Mouse (Mus musculus) B cell, adult 2 months (primary cell): ENCODE data around the gene Aifm2.

Source experiments
- DNase-seq, 2 experiments: peaks; one replicate each; pipeline ENCODE4 v3.0.0; 2022

Gene Aifm2

DNA sequence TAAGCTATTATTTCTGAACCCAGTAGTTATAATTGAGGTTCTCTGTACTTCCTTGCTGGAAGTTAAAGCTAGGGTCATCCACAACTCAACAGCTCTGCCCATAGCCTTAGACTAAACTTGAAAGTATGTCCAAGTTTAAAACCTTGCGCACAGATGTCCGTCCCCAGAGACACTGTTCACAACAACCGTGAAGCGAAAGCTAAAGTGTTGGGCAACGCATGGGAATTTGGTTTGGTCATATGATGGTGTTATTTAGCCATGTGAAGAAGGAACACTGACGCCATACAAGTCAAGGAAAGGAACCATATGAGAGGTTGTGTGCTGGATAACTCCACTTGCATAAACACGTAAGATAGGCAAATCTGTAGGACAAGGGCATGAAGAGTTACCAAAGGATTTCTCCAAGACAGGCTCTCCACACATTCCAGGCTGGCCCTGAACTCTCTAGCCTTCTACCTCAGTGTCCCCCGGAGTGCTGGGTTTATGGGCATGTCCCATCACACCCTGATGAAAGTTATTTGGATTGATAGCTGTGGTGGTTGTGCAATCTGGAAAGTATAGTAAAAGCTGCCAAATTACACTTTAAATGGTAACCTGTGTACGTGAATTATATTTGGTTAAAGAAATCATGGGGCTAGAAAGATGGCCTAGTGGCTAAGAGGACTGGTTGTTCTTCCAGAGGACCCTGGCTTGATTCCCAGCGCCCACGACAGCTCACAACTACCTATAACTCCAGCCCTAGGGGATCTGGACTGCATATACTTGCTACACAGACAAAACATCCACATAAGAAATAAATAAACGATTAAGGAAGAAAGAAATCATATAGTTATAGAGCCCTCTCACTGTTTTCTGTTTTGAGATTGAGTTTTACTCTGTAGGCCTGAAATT, 2.6 kb downstream of the Aifm2 start:
- DNase-seq: no peak

DNA sequence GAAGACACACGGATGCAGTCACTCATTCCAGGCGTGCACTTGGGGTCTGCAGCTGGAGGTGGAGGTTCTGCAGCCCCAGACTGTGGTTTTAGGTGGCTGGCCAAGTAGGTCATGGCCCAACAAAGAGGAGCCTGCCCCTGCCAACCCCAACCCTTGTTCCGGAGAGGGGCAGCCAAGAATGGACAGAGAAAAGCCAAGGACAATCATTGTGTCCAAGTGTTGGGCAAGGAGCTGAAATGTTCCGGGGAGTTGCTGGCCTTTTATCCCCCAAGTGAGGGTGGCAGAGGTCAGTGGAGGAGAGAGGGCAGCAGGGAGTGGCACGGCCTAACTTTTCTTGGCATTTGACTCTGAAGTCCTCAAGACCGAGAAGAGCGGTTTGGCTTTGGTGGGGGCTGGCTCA, 5.3 kb downstream of the Aifm2 start:
- no peak for DNase-seq

DNA sequence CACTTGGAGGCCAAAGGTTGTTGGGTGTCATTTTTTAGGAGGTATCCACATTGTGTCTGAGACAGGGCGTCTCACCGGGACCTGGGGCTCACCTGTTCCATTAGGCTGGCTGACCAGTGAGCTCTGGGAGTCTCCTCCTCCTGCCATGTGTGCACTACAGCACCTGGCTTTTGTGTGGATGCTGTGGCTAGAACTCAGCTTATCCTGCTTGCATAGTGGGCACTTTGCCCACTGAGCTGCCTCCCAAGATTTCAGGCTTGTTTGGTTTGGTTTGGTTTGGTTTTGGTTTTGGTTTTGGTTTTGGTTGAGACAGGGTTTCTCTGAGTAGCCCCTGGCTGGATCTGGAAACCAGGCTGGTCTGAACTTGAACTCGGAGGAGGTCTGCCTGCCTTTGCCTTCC, 7.2 kb downstream of the Aifm2 start:
- DNase-seq: no peak

DNA sequence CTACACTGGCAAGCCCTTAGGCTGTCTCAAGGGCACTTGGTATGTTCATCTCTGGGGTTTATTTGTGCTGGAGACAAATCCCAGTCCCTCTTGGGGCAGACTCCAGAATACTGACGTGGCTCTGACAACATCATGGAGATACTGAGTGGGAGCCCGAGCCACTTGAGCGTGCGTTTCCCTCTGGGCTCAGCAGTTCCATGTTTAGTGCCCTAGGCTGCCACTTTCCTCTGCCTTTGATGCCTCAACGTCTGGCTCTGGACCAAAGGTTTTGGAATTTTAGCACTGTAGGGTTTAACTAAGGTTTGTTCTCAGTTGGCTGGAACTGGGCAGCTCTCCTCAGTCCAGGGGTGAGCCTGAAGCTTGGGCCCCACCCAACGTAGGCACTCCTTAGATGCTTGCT, 8.2 kb downstream of the Aifm2 start:
- no peak for DNase-seq

DNA sequence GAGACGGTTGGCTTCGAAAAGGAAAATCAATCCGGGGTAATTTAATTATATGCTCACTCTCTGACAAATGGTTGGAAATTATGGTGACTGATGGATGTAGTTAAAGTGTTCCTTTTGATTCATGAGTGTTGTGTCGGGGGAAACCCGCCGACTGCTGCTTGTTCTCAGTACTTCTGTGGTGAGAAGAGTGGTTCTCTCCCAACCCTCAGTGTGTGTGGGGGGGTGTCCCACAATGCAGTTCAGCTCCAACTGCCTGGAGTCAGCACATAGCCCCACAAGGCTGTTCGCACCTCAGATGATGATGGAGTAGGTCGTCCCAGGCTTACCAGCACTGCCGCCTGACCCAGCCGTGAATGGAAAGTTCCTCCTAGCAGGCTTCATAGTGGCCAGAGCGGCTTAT, 14.1 kb downstream of the Aifm2 start:
- DNase-seq: no peak

DNA sequence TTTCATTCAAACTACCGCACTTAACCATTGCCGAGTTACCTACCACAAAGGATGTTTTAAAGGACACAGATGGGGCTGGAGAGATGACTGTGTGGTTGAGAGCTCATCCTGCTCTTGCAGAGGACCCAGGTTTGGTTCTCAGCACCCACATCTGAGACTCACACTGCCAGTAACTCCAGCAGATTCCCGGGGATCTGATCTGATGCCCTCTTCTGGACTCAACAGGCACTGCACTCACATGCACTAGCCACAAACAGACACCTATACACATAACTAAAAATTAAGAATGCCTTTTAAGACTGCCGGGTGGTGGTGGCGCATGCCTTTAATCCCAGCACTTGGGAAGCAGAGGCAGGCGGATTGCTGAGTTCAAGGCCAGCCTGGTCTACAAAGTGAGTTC, 15.1 kb downstream of the Aifm2 start:
- no peak for DNase-seq

DNA sequence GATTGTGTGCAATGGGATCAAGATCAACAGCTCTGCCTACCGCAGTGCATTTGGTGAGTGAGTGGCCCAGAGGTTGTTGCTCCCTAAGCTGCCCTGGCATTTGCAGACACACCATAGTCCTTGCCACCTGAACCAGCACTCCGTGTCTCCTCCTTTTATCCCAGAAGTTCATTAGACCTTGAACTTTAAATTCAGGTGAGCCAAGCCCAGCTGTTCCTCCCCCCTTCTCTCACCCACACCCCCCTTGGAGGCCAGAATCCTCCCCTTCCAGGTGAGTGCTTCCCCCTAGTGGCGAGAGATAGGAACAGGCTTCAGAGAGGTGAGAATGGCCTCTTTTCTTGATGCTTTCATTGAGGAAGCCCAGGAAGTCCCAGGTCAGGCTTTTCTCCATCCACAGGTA, 19.3 kb downstream of the Aifm2 start:
- peak; percentile 44 to 47 for DNase-seq

DNA sequence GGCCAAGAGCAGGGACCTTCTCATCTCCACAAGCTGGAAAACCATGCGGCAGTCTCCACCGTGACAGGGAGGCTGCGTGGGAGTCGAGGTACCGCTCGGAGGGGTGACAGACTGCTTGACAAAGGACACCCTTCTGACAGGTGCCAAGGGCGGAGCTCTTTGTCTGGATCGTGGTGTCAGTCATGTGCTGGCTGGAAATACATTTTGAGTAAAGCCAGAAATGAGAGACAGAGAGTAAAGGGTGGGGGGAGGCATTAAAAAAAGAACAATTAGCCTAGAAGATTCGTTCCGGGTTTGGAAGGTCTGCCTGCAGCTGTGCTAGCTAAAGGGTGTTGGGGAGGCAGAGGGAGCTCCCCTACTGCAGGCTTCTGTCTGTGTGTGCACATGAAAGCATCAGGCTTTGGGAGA, 21.6 kb downstream of the Aifm2 start:
- no peak for DNase-seq

DNA sequence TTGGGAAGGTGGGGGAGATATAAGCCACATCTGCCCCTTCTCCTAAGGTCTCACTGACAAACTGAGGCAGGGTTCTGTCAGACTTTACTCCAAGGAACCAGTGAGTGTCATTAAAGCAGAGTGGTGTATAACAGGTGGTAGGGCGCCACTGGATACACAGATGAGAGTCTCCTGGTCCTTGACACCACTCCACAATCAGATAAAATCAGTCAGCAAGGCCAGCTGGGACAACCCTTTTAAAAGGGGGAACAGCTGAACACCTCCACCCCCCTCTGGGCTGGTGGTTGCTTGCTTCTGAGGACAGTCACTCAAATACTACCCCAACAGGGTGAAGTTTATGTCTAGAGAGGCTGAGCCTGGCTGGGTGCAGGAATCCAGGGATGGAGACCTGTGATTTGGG, 22.5 kb downstream of the Aifm2 start:
- DNase-seq: no peak

DNA sequence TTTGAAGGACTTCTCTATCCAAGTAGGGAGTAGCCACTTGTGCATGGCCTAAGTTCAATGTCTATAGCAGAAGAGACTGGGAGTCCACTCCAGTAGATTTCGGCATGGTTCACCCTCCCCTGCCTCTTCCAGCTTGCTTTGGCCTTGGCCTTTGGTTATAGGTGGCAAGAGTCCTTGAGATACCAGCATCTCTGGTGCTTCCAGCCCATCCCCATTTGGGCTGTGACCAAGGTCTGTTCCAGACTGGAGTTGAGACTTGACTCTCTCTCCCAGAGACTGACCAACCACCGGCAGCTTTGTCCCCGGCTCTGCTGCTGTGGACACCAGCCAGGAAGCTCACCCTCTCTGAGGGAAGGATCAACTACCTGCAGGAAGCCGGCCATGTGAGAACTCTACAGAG, 23.1 kb downstream of the Aifm2 start:
- no peak for DNase-seq

DNA sequence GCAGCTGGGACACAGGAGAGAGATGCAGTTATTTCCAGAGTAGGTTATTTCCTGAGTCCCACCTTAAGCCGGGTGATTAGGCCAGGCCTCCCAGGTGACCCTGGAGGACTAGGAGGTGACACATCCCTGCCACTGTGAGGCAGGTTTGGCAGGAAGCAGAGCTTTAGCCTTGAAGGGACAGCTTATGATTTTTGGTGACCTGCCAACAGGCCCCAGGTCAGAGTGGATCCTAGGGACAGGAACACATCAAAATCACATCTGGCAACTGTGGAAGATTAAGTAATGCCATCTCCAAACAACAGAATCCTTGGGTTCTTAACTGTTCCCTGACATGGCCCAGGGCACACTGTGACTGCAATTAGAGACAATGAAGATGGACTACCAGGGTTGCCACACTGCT, 26.2 kb downstream of the Aifm2 start:
- DNase-seq: no peak

DNA sequence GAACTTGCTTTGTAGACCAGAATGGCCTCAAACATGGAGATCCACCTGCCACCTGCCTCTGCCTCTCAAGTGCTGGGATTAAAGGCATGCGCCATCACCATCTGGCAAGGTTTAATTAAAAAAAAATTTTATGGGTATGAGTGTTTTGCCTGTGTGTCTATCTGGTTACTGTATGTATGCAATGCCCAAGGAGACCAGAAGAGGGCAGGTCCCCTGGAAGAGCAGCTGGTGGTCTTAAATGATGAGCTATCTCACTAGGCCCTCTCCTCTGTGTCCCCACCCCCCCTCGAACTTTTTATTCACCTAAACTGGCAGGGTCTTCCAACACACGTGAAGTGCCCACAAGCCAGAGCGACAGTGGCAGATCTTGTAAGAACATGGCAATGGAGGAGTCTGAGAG, 26.8 kb downstream of the Aifm2 start:
- no peak for DNase-seq

DNA sequence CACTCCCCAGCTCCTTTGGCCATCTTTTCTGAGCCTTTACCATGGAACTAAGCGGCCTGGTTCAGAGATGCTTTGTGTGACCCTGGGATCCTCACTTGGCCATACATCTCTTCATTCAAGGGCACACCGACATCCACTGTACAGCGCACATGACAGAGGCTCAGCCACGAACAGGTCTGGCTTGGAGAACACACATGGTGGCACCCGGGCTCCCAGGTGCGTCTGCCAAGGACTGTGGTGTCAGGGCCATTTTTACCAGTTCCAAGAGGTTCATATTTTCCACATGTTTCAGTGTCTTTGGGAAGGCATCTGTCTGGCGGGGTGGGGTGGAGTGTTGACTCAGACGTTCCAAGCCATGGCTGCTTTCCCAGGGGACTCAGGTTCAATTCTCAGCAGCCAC, 27.3 kb downstream of the Aifm2 start:
- no peak for DNase-seq

DNA sequence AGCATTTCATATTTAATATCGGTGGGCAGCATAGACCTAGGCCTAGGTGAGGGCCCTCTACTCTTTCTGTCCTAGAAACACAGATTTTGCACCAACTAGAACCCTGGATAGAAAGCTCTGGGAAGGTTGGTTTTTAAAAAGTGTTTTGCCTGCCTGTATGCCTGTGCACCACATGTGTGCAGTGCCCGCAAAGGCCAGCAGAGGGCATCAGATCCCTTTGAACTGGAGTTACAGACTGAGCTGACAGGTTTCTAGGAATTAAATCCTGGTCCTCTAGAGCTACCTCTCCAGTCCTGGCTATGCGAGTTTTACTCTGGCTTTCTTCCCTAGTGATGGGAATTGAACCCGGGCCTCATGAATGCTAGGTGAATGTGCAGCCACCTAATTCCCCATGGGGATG, 30.1 kb downstream of the Aifm2 start:
- peak; percentile 9 to 24 for DNase-seq

DNA sequence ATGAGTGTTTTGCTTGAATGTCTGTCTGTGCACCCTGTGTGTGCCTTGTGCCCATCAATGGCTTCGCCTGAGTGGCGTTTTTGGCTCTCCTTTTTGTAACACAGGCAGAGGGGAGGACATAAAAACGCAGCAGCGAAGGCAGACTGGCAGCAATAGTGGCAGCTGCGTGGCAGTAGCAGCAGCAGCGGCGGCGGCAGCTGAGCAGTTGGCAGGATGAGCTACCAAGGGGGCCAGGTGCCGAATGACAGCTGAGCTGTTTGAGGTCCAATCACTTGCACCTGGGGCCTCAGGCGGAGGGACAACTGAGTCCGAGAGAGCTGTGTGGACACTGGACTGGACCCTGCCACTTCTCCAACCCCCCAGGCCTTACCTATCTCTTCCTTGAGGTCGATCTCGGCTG, 32.2 kb downstream of the Aifm2 start:
- DNase-seq: no peak

DNA sequence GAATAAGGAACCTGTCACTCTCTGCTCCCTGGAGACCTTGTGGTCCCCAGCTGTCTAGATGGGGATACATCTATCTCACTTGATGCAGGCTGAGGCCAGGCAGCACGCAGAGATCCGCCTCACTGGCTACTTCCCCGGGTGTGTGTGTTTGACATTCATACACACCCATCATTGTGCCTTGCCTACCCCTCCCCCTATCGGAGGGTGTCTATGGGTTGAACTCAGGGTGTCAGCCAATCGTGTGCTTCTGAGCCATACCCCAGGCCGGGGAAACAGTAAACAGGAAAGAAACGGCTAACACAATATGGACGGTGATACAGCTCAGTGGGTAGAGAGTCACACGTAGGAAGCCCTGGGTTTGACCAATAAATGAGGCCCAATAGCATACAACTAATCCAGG, 35.0 kb downstream of the Aifm2 start:
- DNase-seq: peak in 1 of 2 experiments; percentile 7

DNA sequence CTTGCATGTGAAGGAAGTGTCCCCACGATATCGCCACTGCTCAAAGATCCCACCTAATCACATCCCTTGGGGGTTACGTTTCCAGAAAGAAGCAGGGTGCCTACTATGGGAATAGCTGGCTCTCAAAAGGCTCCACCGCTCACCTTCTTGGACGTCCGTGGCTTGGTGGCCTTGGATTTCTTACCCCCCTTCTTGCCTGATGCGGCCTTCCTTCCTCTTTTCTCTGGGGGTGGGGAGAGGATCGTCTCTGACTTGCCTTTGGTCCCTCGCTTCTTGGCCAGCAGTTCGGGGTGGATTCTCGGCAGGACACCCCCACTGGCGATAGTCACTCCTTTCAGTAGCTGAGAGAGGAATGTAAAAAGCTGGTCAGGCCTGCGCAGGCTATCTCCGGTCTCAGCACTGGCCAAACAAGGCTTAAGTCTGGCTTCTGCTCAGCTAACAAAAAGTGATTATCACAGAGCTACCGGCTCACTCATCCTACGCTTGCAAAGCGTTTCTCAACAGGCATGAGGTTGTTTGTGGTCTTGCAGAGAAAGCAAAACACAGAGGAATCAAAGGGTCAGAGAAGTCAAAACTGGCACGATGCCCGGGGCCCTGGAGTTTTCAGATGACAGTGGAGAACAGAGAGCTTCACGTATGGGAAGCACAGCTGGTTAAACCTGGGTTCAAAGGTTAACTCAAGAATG, 36.6 kb downstream of the Aifm2 start:
- DNase-seq: no peak

DNA sequence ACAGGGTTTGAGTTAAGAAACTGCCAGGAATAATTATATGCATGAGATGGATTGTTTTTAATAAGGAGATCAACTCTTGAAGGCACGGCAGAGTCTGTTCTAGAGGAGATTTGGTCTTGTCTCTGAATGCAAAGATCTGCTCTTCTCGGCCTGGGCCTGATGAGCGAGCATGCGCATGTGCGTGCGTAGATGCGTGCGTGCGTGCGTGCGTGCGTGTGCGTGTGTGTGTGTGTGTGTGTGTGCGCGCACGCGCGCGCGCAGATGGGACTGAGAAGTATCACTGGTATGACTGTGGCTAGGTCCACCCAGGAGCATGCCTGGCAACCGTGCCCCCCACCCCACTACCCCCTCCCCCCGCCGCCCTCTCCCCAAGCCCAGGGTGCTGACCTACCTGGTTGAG, 38.0 kb downstream of the Aifm2 start:
- no peak for DNase-seq

DNA sequence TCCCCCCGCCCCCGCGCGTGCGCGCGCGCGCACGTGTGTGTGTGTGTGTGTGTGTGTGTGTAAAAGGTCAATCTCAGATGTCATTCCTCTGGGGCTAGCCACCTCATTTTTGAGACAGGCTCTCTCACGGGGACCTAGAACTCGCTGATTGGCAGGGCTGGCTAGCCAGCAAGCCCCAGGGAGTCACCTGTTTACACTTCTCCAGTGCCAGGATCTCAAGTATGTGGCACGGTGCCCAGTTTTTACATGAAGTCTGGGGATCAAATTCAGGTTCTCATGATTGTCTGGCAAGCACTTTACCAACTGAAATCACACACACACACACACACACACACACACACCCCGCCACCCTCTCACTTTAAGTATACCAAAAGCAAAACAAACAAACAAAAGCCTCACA, 42.0 kb downstream of the Aifm2 start:
- DNase-seq: no peak

DNA sequence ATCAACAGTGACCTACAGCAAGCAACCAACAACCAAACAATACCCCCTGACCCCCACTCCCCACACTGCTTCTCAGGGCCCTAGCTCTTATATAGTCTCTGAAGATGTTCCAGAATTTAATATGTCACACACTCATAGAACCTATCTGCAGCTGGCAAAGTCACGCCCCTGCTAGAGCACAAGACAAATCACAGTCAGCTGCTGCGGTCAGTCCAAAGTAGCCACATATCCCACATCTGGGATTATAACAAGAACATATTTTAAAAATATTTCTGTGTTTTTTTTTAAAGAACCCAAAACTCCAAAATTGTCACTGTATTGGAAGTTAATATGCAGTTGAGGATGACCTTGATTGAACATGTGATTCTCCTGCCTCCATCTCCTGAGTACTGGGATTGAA, 43.8 kb downstream of the Aifm2 start:
- no peak for DNase-seq

DNA sequence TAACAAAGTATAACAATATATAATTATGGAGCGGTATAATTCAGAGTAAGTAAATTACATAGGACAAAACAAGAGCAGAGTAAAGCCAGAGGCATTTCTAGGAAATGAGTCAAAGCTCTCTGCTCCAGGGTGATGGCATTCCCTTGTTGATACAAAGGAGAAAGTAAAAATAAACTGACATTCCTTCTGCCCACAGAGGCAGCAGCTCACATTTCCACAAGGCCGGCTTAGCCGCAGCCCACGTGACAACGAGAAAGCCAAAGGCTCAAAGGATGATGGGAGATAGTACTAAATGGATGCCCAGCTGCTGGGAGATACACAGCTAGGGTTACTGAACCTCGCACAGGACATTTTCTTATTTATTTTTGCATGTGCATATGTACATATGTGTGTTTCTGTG, 44.8 kb downstream of the Aifm2 start:
- no peak for DNase-seq

DNA sequence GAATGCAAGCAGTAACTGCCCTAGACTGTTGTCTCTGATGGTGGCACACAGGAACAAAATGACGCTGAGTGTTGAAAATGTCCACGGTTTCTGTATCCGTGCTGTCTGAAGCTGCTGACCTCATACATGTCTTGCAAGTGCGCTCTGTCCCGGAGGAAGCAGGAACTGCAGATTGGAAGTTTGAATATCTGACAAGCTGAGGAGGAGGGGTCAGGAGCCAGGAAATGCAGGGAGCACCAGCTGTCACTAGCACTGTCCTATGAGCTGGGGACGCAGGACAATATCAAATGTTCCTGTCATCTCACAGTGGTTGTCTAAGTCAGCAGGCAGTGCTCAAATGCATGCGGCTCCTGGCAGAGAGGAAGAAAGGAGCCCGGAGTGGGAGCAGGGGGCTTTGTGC, 49.6 kb downstream of the Aifm2 start:
- DNase-seq: no peak

DNA sequence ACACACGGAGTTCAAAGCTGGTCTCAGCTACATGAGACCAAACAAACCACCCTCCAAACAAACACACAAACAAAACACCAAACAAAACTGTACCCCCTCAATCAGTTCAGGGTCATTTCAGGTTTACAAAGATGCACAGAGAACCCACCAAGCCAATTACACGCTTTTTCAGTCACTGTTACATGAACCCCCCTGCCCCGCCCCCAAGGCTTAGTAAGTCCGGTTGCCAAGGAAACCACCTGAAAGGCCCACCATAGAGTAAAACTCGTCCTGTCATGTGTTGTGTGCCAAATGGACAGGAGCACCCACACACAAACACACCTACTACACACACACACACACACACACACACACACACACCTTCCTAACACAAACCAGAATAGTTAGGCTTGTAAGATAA, 50.5 kb downstream of the Aifm2 start:
- no peak for DNase-seq

DNA sequence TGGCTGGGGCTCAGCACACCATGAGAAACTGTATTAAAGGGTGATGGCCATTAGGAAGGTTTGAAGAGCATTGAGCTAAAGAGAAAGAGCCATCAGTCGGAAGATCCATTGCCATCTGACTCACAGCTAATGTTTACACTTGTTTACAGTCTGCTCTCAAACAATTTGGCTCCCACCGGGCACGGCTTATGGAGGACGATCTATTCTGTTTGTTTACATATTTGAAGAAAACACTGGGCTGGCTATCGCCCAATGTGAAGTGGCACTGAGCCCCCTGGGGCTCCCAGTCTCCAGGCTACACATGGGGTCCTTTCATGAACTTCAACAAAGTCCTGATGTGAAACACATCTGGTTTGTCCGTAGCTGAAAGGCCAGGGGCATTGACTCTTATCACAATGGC, 51.7 kb downstream of the Aifm2 start:
- DNase-seq: no peak
